Mouse (Mus musculus): Measurements from ENCODE around the gene Il1rapl1.

DNA sequence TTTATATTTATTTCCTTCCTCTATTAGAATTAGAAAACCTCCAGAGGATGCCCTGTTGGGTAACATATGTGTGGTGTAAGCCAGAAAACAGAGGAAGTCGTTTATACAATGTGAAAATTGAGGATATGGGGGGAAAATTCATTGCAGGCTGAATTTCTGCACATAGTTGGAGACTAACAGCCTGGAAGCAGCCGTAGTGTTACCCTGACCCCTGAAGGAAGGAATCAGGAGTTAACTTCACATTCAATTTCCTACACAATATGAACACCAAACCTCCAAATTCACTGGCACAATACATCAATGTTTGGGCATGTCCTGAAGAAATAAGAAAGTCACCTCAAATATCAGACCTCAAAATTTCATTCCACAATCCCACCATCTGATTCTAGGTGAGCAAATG, 3.2 kb downstream of the Il1rapl1 start:
- no peak for TF ChIP-seq EP300 (optimal IDR thresholded peaks at IDR 0.05)
- peak; percentile 52 for TF ChIP-seq CTCF (IDR thresholded peaks at IDR 0.05; ENCODE audit: low read depth)
